Mouse (Mus musculus) C2C12 (cell line): ENCODE data around the gene Hoxb6. TPM values are rescaled to one million over a fixed set of nuclear protein-coding genes. Genes with fewer than 3 reads are reported as not detected.

ENCODE experiments used
- H3K27me3 ChIP-seq: one replicate; pipeline ENCODE4 v1.6.1; 2011; ENCODE audit not compliant: control insufficient read depth, insufficient read depth, insufficient read length
- H3K36me3 ChIP-seq: one replicate; pipeline ENCODE4 v1.6.1; 2011; ENCODE audit not compliant: control insufficient read depth, insufficient read depth
- H3K4me3 ChIP-seq: one replicate; pipeline ENCODE4 v1.5.1; 2011; ENCODE audit warnings: mild to moderate bottlenecking, control low read depth; ENCODE audit not compliant: poor library complexity, insufficient read depth, severe bottlenecking
- H3K79me2 ChIP-seq: one replicate; pipeline ENCODE4 v1.6.1; 2011; ENCODE audit not compliant: control insufficient read depth, insufficient read depth
- H3K79me3 ChIP-seq: one replicate; pipeline ENCODE4 v1.6.1; 2011; ENCODE audit warnings: low read depth, control low read depth
- H3ac ChIP-seq: one replicate; pipeline ENCODE3; 2011; ENCODE audit warnings: low read depth; ENCODE audit not compliant: control insufficient read depth, insufficient read length
- CEBPB ChIP-seq: IDR thresholded peaks from one replicate; pipeline ENCODE4 v1.6.1; 2011; ENCODE audit warnings: low read depth, mild to moderate bottlenecking, control low read depth, moderate library complexity
- CTCF ChIP-seq: IDR thresholded peaks from one replicate; pipeline ENCODE4 v1.5.1; 2011; ENCODE audit not compliant: control insufficient read depth, insufficient read depth, insufficient read length
- FOSL1 ChIP-seq: IDR thresholded peaks from one replicate; pipeline ENCODE4 v1.8.0; 2011; ENCODE audit warnings: mild to moderate bottlenecking, low read length; ENCODE audit not compliant: poor library complexity, insufficient read depth, severe bottlenecking
- MAX ChIP-seq: IDR thresholded peaks from one replicate; pipeline ENCODE4 v1.6.1; 2011; ENCODE audit warnings: mild to moderate bottlenecking, control low read depth
- MYOD1 ChIP-seq: IDR thresholded peaks from one replicate; pipeline ENCODE4 v1.6.1; 2011; ENCODE audit warnings: low read depth; ENCODE audit not compliant: control insufficient read depth, insufficient read length
- MYOG ChIP-seq: IDR thresholded peaks from one replicate; pipeline ENCODE4 v1.6.1; 2011; ENCODE audit not compliant: control insufficient read depth, insufficient read length; ENCODE audit errors: extremely low read depth
- USF1 ChIP-seq: IDR thresholded peaks from one replicate; pipeline ENCODE4 v1.6.1; 2011; ENCODE audit warnings: low read depth, mild to moderate bottlenecking, control low read depth, moderate library complexity
- polyA plus RNA-seq: library from polyadenylated mRNA; unstranded; fragments of >200 nt; fragmentation: generic; extraction: Trizol; gene quantifications from one replicate; pipeline ENCODE4 v1.2.1, GENCODE M21; 2012; ENCODE audit warnings: missing spikeins

Gene Hoxb6
- polyA plus RNA-seq, 1 experiment = 0.05 TPM

DNA sequence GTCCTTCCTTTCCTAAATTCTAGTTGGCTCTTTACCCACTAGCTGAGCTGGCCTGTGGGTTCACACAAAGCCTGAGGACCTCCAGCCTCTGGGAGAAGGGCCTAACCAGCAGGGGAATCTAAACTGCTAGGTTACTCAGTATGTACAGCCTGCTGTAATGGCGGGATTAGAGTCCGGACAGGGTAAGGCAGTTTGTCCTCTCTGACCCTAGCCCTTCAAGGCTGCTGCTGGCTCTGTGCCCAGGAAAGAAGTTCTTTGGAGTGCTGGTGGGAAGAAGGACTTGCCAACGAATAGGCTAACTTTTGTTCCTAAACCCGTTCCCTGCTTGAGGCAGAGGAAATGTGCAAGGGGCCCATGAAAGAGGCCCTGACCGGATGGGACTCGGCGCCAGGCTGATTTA is 26.3 kb upstream of the Hoxb6 start:
- Histone ChIP-seq H3K79me2 (no peaks in the 10 kb centered on the region), H3ac (no peak overlapping the region), H3K27me3 (peaks cover 89% of the 10 kb centered on the region), H3K36me3 (no peaks in the 10 kb centered on the region), H3K4me3 (no peak overlapping the region), H3K79me3 (no peaks in the 10 kb centered on the region)
- TF ChIP-seq USF1 (no peak), MYOD1 (no peak), CEBPB (no peak), MYOG (no peak), CTCF (no peak), FOSL1 (no peak), MAX (no peak)

DNA sequence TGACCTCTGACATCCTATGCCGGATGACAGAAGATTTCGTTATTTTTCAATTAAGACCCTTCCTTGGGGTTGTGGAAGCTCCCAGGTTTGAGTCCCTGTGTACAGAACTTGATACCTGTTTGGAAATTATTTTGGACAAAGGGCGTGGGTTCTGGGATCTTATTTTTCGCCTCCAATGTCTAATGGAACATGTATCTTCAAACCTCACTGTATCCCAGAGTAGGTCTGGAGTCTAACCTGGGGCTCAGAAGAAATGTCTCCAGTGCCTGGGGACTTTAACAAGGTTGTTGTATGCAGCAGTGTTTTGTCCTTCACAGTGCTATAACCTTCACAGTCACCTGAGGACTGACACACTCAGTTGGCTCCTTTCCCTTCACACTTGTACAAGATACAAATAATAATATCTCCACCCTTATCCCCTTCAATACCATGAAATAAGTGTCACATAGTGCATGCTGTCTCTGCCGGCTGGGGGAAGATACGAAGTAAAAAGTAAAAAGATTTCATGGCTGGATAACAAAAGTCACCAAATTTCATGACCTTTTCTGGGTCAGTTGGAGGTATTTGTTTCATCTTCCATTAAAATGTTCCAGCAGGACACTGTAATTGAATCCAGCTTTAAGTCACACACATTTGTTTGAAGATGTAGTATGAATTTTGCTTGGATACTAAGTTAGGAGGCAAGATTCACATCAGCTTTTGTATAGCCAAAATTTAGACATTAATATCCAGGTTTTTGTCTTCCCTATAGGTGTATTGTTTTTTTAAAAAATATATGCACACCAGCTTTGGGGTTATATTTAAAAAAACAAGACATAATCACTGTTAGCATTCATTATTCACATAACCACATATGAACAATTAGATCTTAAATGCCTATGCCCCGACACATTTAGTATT is 25.0 kb upstream of the Hoxb6 start:
- no peaks in the 10 kb centered on the region for H3K36me3 ChIP-seq
- no peaks in the 10 kb centered on the region for H3K79me3 ChIP-seq
- no peak for TF ChIP-seq MYOD1
- no peak for TF ChIP-seq MYOG
- TF ChIP-seq CEBPB = no peak
- TF ChIP-seq FOSL1 = no peak
- no peak for TF ChIP-seq CTCF
- no peak for TF ChIP-seq MAX
- TF ChIP-seq USF1 = no peak
- H3K4me3 ChIP-seq = no peak overlapping the region
- no peak overlapping the region for H3ac ChIP-seq
- no peaks in the 10 kb centered on the region for H3K79me2 ChIP-seq
- H3K27me3 ChIP-seq = peaks cover 91% of the 10 kb centered on the region

DNA sequence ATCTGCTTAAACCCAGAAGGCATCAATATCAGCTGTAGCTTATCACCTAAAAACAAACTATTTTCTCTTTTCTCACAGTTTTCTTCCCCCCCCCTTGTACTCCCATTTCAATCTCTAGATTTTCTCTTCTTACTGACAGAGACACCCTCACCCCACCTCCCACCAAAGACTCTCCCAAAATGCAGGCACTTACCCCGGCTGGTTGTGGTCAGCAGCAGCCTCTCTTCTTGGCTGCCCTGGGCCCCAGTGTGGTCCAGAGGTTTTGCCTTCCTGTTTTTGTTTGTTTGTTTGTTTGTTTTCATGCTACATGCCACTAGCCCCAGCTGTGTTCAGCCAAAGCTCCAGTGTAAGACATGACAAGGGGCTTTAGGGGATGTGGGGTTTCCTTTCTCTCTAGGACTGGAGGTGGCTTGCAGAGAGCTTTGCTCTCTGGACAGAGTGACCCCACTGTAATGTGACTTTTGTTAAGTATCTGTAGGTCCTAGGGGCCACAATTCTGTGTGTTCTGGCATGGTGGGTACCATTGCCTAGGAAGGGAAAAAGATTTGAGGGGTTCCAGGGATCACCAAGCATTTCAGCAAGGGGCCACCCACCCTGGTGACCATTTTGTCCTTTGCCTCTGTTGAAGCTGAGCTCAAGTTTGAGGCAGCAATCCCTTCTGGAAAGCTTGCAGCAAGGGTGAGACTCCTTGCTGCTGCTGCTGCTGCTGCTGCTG is 24.1 kb upstream of the Hoxb6 start:
- Histone ChIP-seq H3K4me3 (no peak overlapping the region), H3K36me3 (no peaks in the 10 kb centered on the region), H3K79me2 (no peaks in the 10 kb centered on the region), H3K79me3 (no peaks in the 10 kb centered on the region), H3K27me3 (peaks cover 91% of the 10 kb centered on the region), H3ac (no peak overlapping the region)
- TF ChIP-seq MYOG = no peak
- no peak for TF ChIP-seq FOSL1
- TF ChIP-seq MYOD1 = no peak
- no peak for TF ChIP-seq USF1
- TF ChIP-seq CEBPB = no peak
- no peak for TF ChIP-seq MAX
- no peak for TF ChIP-seq CTCF

DNA sequence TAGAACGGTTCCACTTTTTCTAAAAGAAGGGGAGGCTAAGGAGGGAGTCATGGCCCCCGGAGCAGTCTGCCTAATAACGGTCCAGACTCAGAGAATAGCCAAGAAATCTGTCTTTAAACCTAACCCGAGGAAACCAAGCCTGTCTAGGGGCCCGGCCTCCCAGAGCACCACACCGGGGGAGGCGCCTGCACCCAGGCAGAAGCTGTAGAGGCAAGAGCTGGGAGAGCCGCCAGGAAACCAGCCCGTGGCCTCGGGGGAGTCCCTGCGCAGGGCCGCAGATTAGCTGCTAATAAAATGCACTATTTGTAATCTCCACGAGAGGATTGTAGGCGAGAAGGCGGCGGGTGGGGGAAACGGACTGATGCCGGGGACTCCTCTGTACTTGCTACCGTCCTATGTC is 22.4 kb upstream of the Hoxb6 start:
- Histone ChIP-seq H3K36me3 (no peaks in the 10 kb centered on the region), H3ac (no peak overlapping the region), H3K79me2 (no peaks in the 10 kb centered on the region), H3K79me3 (no peaks in the 10 kb centered on the region), H3K4me3 (no peak overlapping the region), H3K27me3 (peaks cover 91% of the 10 kb centered on the region)
- TF ChIP-seq MAX (no peak), MYOD1 (no peak), FOSL1 (no peak), USF1 (no peak), MYOG (no peak), CTCF (no peak), CEBPB (no peak)

DNA sequence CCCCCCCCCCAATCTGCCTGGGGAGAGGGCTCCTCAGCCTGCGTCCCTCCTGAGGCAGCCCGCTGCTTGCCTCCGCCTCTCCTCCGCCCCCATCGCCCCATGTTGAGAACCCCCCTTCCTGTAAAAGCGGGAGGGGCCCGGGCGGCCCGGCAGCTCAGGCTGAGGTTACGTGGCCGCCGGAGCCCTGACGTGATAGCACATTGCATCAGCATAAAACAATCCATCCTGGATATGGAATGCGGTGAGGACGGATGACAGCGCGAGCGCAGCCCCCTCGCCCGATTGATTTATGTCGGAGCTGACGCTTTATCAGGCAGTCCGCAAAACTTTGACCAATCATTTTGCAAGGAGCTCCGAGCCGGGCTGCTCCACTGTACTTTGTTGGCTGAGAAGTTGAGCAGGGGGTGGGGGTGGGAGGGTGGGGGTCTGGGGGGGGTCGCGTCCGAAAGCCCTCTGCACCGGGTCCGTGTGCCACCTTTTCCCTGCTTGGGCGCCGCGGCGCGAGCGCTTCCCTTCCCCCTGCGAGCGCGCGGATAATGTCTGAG is 21.2 kb upstream of the Hoxb6 start, which contains the start of gene Hoxb9:
Hoxb9 (plus strand) TSS at position 462 of the 545 bp plus-strand sequence.
- H3K79me3 ChIP-seq = no peaks in the 10 kb centered on the region
- H3ac ChIP-seq = no peak within 1 kb of the TSS
- H3K79me2 ChIP-seq = no peaks in the 10 kb centered on the region
- H3K4me3 ChIP-seq = no peak within 1 kb of the TSS
- H3K27me3 ChIP-seq = peaks cover 94% of the 10 kb centered on the region
- TF ChIP-seq CTCF = no peak
- no peak for TF ChIP-seq MYOG
- no peak for TF ChIP-seq USF1
- no peak for TF ChIP-seq MAX
- TF ChIP-seq CEBPB = no peak
- no peak for TF ChIP-seq FOSL1
- TF ChIP-seq MYOD1 = no peak
- no peaks in the 10 kb centered on the region for H3K36me3 ChIP-seq
